Mouse (Mus musculus): ENCODE measurements around the gene Angptl8. TPM values are rescaled to one million over a fixed set of nuclear protein-coding genes. Genes with fewer than 3 reads are reported as not detected.
"Not testable (repeated sequence)": the region's sequence is repeated elsewhere in the genome, so short reads cannot be mapped to it uniquely, and the experiment has no call there.

Angptl8 gene
- 74.6 and 75.7 TPM in 2 replicates for polyA plus RNA-seq (2015; fragmentation: Nextera tagmentation; extraction: Ambion mirVana)

DNA sequence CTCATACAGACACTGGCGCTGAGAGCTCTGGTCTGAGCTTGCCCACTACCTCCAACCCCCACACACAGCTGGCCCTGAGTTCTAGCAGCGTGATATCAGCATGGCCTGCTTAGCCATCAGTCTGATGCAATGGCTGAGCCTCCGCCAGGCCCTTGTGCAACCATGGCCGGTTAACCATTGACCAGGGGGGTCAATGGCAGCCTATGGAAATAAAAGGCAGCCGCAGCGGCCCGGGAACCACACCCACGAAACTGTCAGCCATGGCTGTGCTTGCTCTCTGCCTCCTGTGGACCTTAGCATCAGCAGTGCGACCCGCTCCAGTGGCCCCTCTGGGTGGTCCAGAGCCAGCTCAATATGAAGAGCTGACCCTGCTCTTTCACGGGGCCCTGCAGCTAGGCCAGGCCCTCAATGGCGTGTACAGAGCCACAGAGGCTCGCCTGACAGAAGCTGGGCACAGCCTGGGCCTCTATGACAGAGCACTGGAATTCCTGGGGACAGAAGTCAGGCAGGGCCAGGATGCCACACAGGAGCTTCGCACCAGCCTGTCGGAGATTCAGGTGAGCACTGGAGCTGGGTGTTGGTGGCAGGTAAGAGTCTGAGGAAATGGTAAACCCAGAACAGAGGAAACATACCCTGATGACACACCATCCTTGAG lies at the start of gene Angptl8:
Gene Angptl8 (plus strand): TSS at position 253 of the 655 bp plus-strand sequence.
- H3K27me3 ChIP-seq (ENCODE audit: insufficient read depth, low read length), result no peaks in the 10 kb centered on the region
- ATAC-seq, result peak; percentile 75
- peak within 1 kb of the TSS; percentile 63 for H3K4me2 ChIP-seq (ENCODE audit: low read depth, low read length)
- H3K9me3 ChIP-seq (ENCODE audit: low read length), result no peaks in the 10 kb centered on the region
- TF ChIP-seq EP300 (IDR thresholded peaks at IDR 0.05; ENCODE audit: low read depth) (peak; percentile 76; the same call in 1 of the 2 replicates), CTCF (IDR thresholded peaks at IDR 0.05; ENCODE audit: low read depth) (no peak)
- peak within 1 kb of the TSS; percentile 59 for H3K9ac ChIP-seq (replicated peaks)
- peak; percentile 86 for DNase-seq
- H3K36me3 ChIP-seq (replicated peaks; ENCODE audit: insufficient read depth, low read length), result no peaks in the 10 kb centered on the region
- peak within 1 kb of the TSS; percentile 48 for H3K4me3 ChIP-seq (ENCODE audit: low read depth, low read length)
- H3K27ac ChIP-seq (ENCODE audit: low read depth), result peak within 1 kb of the TSS; percentile 71
- 61% methylated on average over 15 of the region's 15 CpGs for WGBS (ENCODE audit: insufficient replicate concordance)
- peaks cover 13% of the 10 kb centered on the region for H3K4me1 ChIP-seq (ENCODE audit: insufficient read depth)

DNA sequence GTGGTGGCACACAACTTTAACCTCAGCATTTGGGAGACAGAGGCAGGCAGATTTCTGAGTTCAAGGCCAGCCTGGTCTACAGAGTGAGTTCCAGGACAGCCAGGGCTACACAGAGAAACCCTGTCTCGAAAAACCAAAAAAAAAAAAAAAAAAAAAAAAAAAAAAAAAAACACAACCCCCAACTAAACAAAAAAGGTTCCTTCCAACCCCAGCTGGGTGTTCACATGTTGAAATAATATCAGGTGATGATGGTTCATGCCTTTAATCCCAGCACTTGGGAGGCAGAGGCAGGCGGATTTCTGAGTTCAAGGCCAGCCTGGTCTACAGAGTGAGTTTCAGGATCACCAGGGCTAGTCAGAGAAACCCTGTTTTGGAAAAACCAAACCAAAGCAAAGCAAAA lies 49.0 kb upstream of the Angptl8 start:
- H3K36me3 ChIP-seq (replicated peaks; ENCODE audit: insufficient read depth, low read length), result peaks cover 10% of the 10 kb centered on the region
- not testable (repeated sequence) for H3K4me3 ChIP-seq (ENCODE audit: low read depth, low read length); H3K4me1 ChIP-seq (ENCODE audit: insufficient read depth); H3K27me3 ChIP-seq (ENCODE audit: insufficient read depth, low read length); H3K27ac ChIP-seq (ENCODE audit: low read depth); H3K9ac ChIP-seq (replicated peaks); ATAC-seq; DNase-seq; H3K4me2 ChIP-seq (ENCODE audit: low read depth, low read length); H3K9me3 ChIP-seq (ENCODE audit: low read length)
- 83% methylated on average over 1 of the region's 2 CpGs for WGBS (ENCODE audit: insufficient replicate concordance)

DNA sequence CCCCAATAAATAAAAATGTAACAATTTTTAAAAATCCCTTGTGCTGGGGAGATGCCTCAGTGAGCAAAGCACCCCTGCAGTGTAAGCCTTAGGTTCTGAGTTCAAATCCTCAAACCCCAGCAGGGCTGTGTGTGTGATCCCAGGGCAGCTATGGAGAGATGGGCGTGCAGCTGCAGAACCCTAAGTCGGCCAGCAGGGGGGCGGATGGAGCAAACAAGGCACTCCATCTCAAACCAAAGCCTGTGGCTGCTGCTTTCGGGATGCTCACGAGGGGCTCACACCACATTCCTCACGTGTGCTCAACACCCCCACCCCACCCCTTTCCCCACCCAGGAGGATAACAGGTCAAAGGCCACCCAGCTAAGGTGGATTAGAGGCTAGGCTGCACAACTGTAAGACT lies 48.4 kb upstream of the Angptl8 start:
- Histone ChIP-seq H3K9ac (replicated peaks) (no peak overlapping the region), H3K4me2 (ENCODE audit: low read depth, low read length) (no peak overlapping the region), H3K9me3 (ENCODE audit: low read length) (no peaks in the 10 kb centered on the region), H3K27ac (ENCODE audit: low read depth) (no peak overlapping the region), H3K36me3 (replicated peaks; ENCODE audit: insufficient read depth, low read length) (peaks cover 10% of the 10 kb centered on the region), H3K27me3 (ENCODE audit: insufficient read depth, low read length) (no peaks in the 10 kb centered on the region), H3K4me3 (ENCODE audit: low read depth, low read length) (no peak overlapping the region), H3K4me1 (ENCODE audit: insufficient read depth) (no peaks in the 10 kb centered on the region)
- DNase-seq (peak; percentile 75), ATAC-seq (peak; percentile 55; the same call in 1 of the 2 replicates)
- TF ChIP-seq EP300 (IDR thresholded peaks at IDR 0.05; ENCODE audit: low read depth) (no peak), CTCF (IDR thresholded peaks at IDR 0.05; ENCODE audit: low read depth) (peak; percentile 79)
- 17% methylated on average over 6 of the region's 6 CpGs for WGBS (ENCODE audit: insufficient replicate concordance)

DNA sequence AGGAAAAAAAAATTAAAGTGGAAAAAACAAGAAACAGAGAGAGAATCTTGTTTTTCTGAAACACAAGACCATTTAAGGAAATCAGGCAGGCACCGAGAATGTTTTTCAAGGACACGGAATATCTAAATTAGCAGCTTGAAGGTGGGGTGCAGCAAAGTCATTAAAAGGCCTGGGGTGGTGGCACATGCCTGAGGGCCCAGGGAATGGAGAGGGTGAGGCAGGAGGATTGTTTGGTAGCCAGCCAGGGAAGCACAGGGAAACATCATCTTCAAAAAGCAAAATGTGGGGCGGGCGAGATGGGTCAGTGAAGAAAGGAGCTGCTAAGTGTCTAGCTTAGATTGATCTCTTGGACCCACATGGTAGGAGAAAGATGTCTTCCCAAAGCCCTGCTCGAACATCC lies 47.7 kb upstream of the Angptl8 start:
- Histone ChIP-seq H3K4me1 (ENCODE audit: insufficient read depth) (peaks cover 3% of the 10 kb centered on the region; the same call in 1 of the 2 replicates), H3K27me3 (ENCODE audit: insufficient read depth, low read length) (no peaks in the 10 kb centered on the region), H3K9ac (replicated peaks) (no peak overlapping the region), H3K4me2 (ENCODE audit: low read depth, low read length) (no peak overlapping the region), H3K27ac (ENCODE audit: low read depth) (no peak overlapping the region), H3K4me3 (ENCODE audit: low read depth, low read length) (no peak overlapping the region), H3K9me3 (ENCODE audit: low read length) (no peaks in the 10 kb centered on the region), H3K36me3 (replicated peaks; ENCODE audit: insufficient read depth, low read length) (peaks cover 10% of the 10 kb centered on the region)
- 80% methylated on average over 5 of the region's 5 CpGs for WGBS (ENCODE audit: insufficient replicate concordance)
- DNase-seq (no peak), ATAC-seq (no peak)
- TF ChIP-seq CTCF (IDR thresholded peaks at IDR 0.05; ENCODE audit: low read depth), result no peak
- no peak for TF ChIP-seq EP300 (IDR thresholded peaks at IDR 0.05; ENCODE audit: low read depth)

DNA sequence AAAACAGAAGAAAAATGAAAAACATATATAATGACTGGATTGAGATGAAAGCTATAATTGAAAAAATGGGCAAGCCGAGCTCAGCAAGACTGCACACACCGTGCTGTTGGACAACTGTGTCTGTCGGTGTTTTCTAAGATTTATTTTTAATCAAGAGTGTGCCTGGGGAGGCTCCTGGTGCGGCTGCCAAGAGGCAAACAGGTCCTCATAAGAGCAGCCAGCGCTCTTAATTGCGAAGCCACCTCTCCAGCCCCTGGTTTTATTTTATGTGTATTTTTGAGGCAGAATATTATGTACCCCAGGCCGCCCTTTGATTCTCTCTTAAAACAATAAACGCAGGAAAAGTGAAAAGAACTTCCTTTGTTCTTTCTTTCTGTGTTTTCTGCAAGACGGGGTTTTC lies 47.1 kb upstream of the Angptl8 start:
- ATAC-seq (no peak), DNase-seq (no peak)
- TF ChIP-seq CTCF (IDR thresholded peaks at IDR 0.05; ENCODE audit: low read depth), result no peak
- Histone ChIP-seq H3K9me3 (ENCODE audit: low read length) (no peaks in the 10 kb centered on the region), H3K9ac (replicated peaks) (no peak overlapping the region), H3K4me3 (ENCODE audit: low read depth, low read length) (no peak overlapping the region), H3K4me2 (ENCODE audit: low read depth, low read length) (no peak overlapping the region), H3K36me3 (replicated peaks; ENCODE audit: insufficient read depth, low read length) (peaks cover 8% of the 10 kb centered on the region), H3K4me1 (ENCODE audit: insufficient read depth) (peaks cover 3% of the 10 kb centered on the region; the same call in 1 of the 2 replicates), H3K27ac (ENCODE audit: low read depth) (no peak overlapping the region), H3K27me3 (ENCODE audit: insufficient read depth, low read length) (no peaks in the 10 kb centered on the region)
- 81% methylated on average over 9 of the region's 9 CpGs for WGBS (ENCODE audit: insufficient replicate concordance)

DNA sequence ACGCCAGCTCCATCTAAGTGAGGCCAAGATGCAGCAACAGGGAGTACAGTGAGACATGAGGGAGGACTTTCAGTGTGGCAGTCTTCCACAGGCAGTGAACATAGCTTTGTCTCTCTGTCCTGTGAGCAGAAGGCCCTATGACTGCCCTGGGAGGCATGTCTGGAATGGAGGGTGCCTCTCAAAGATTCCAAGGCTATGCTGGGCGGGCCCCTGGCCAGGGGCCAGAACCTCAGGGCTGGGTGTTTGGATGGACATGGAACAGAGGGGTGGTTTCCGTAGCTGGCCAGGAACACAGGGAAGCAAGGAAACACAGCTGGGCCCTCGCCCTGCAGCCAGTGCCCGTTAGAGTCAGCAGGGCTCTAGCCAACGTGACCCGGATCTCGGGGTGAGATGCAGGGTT lies 43.4 kb upstream of the Angptl8 start:
- TF ChIP-seq CTCF (IDR thresholded peaks at IDR 0.05; ENCODE audit: low read depth), result no peak
- TF ChIP-seq EP300 (IDR thresholded peaks at IDR 0.05; ENCODE audit: low read depth), result no peak
- Histone ChIP-seq H3K4me2 (ENCODE audit: low read depth, low read length) (no peak overlapping the region), H3K4me3 (ENCODE audit: low read depth, low read length) (no peak overlapping the region), H3K9ac (replicated peaks) (no peak overlapping the region), H3K9me3 (ENCODE audit: low read length) (no peaks in the 10 kb centered on the region), H3K27ac (ENCODE audit: low read depth) (no peak overlapping the region), H3K27me3 (ENCODE audit: insufficient read depth, low read length) (no peaks in the 10 kb centered on the region), H3K4me1 (ENCODE audit: insufficient read depth) (peaks cover 10% of the 10 kb centered on the region; the same call in 1 of the 2 replicates), H3K36me3 (replicated peaks; ENCODE audit: insufficient read depth, low read length) (peaks cover 11% of the 10 kb centered on the region; the same call in 1 of the 2 replicates)
- DNase-seq (peak; percentile 55), ATAC-seq (no peak; the same call in 1 of the 2 replicates)
- 64% methylated on average over 8 of the region's 8 CpGs for WGBS (ENCODE audit: insufficient replicate concordance)

Data from liver, postnatal 0 days (tissue).